Mouse (Mus musculus): Measurements from ENCODE around the gene Gm20605. TPM values are rescaled to one million over a fixed set of nuclear protein-coding genes. Genes with fewer than 3 reads are reported as not detected.
A peak's percentile ranks its signal among the peaks of the same experiment; 100 is the strongest.

Gm20605 gene
- polyA plus RNA-seq, 1 experiment = 3.3 TPM

GRCm38 (mm10) chr5:137653366-137653765 is 24.4 kb downstream of the Gm20605 start:
- no peak overlapping the region for H3ac ChIP-seq (ENCODE audit: control insufficient read depth, insufficient read length)
- no peak overlapping the region for H3K4me2 ChIP-seq (ENCODE audit: low read depth)
- H3K27me3 ChIP-seq (ENCODE audit: control insufficient read depth, insufficient read depth, insufficient read length) = no peaks in the 10 kb centered on the region
- no peak for TF ChIP-seq MAX (IDR thresholded peaks at IDR 0.05; ENCODE audit: low read depth)
- no peak for TF ChIP-seq POLR2AphosphoS2 (IDR thresholded peaks at IDR 0.05; ENCODE audit: insufficient read length, low read depth)
- no peak for TF ChIP-seq USF1 (IDR thresholded peaks at IDR 0.05; ENCODE audit: low read depth)
- no peak for TF ChIP-seq TCF3 (IDR thresholded peaks at IDR 0.05; ENCODE audit: insufficient read length, low read depth)
- no peak for TF ChIP-seq POLR2A (IDR thresholded peaks at IDR 0.05; ENCODE audit: insufficient read length, low read depth)
- TF ChIP-seq E2F4 (IDR thresholded peaks at IDR 0.05; ENCODE audit: insufficient read depth) = no peak
- no peak for TF ChIP-seq MYOD1 (IDR thresholded peaks at IDR 0.05; ENCODE audit: control insufficient read depth in 1 of 3, insufficient read length in 2 of 3, low read depth in 2 of 3)
- TF ChIP-seq REST (IDR thresholded peaks at IDR 0.05; ENCODE audit: insufficient read depth, insufficient read length) = no peak
- TF ChIP-seq MYOG (IDR thresholded peaks at IDR 0.05; ENCODE audit: control insufficient read depth in 1 of 3, insufficient read depth in 1 of 3, insufficient read length in 2 of 3, low read depth in 2 of 3) = no peak
- no peak for TF ChIP-seq CEBPB (IDR thresholded peaks at IDR 0.05; ENCODE audit: insufficient read depth, poor library complexity, severe bottlenecking)
- no peak for TF ChIP-seq SRF (IDR thresholded peaks at IDR 0.05; ENCODE audit: control insufficient read depth, insufficient read length, low read depth)
- no peak for TF ChIP-seq TCF12 (IDR thresholded peaks at IDR 0.05; ENCODE audit: insufficient read depth, poor library complexity, severe bottlenecking)
- no peaks in the 10 kb centered on the region for H3K36me3 ChIP-seq (ENCODE audit: control insufficient read depth, insufficient read depth)
- H3K79me2 ChIP-seq (ENCODE audit: control insufficient read depth, insufficient read depth) = no peaks in the 10 kb centered on the region
- H3K4me3 ChIP-seq = no peak overlapping the region

GRCm38 (mm10) chr5:137654746-137655145 is 25.8 kb downstream of the Gm20605 start:
- Histone ChIP-seq H3K79me2 (ENCODE audit: control insufficient read depth, insufficient read depth) (no peaks in the 10 kb centered on the region), H3K36me3 (ENCODE audit: control insufficient read depth, insufficient read depth) (no peaks in the 10 kb centered on the region), H3K4me2 (ENCODE audit: low read depth) (no peak overlapping the region), H3ac (ENCODE audit: control insufficient read depth, insufficient read length) (no peak overlapping the region), H3K4me3 (no peak overlapping the region), H3K27me3 (ENCODE audit: control insufficient read depth, insufficient read depth, insufficient read length) (no peaks in the 10 kb centered on the region)
- TF ChIP-seq CEBPB (IDR thresholded peaks at IDR 0.05; ENCODE audit: insufficient read depth, poor library complexity, severe bottlenecking) (no peak), SRF (IDR thresholded peaks at IDR 0.05; ENCODE audit: control insufficient read depth, insufficient read length, low read depth) (no peak), MYOD1 (IDR thresholded peaks at IDR 0.05; ENCODE audit: control insufficient read depth in 1 of 3, insufficient read length in 2 of 3, low read depth in 2 of 3) (no peak), TCF3 (IDR thresholded peaks at IDR 0.05; ENCODE audit: insufficient read length, low read depth) (no peak), POLR2AphosphoS2 (IDR thresholded peaks at IDR 0.05; ENCODE audit: insufficient read length, low read depth) (no peak), E2F4 (IDR thresholded peaks at IDR 0.05; ENCODE audit: insufficient read depth) (no peak), POLR2A (IDR thresholded peaks at IDR 0.05; ENCODE audit: insufficient read length, low read depth) (no peak), TCF12 (IDR thresholded peaks at IDR 0.05; ENCODE audit: insufficient read depth, poor library complexity, severe bottlenecking) (no peak), REST (IDR thresholded peaks at IDR 0.05; ENCODE audit: insufficient read depth, insufficient read length) (no peak)

GRCm38 (mm10) chr5:137656977-137657376 is 28.0 kb downstream of the Gm20605 start:
- TF ChIP-seq CEBPB (IDR thresholded peaks at IDR 0.05; ENCODE audit: insufficient read depth, poor library complexity, severe bottlenecking) (no peak), E2F4 (IDR thresholded peaks at IDR 0.05; ENCODE audit: insufficient read depth) (no peak)
- no peaks in the 10 kb centered on the region for H3K79me2 ChIP-seq (ENCODE audit: control insufficient read depth, insufficient read depth)
- H3ac ChIP-seq (ENCODE audit: control insufficient read depth, insufficient read length) = no peak overlapping the region
- H3K4me2 ChIP-seq (ENCODE audit: low read depth) = no peak overlapping the region
- no peaks in the 10 kb centered on the region for H3K36me3 ChIP-seq (ENCODE audit: control insufficient read depth, insufficient read depth)
- H3K27me3 ChIP-seq (ENCODE audit: control insufficient read depth, insufficient read depth, insufficient read length) = no peaks in the 10 kb centered on the region
- H3K4me3 ChIP-seq = no peak overlapping the region

- Histone ChIP-seq H3K36me3 (ENCODE audit: control insufficient read depth, insufficient read depth) (no peaks in the 10 kb centered on the region), H3K4me3 (no peak overlapping the region), H3K79me2 (ENCODE audit: control insufficient read depth, insufficient read depth) (no peaks in the 10 kb centered on the region), H3K4me2 (ENCODE audit: low read depth) (no peak overlapping the region), H3ac (ENCODE audit: control insufficient read depth, insufficient read length) (no peak overlapping the region), H3K27me3 (ENCODE audit: control insufficient read depth, insufficient read depth, insufficient read length) (no peaks in the 10 kb centered on the region)
- TF ChIP-seq TCF12 (IDR thresholded peaks at IDR 0.05; ENCODE audit: insufficient read depth, poor library complexity, severe bottlenecking) (no peak), MYOG (IDR thresholded peaks at IDR 0.05; ENCODE audit: control insufficient read depth in 1 of 3, insufficient read depth in 1 of 3, insufficient read length in 2 of 3, low read depth in 2 of 3) (peak in 1 of 3 experiments; percentile 29), E2F4 (IDR thresholded peaks at IDR 0.05; ENCODE audit: insufficient read depth) (no peak)
Measured at GRCm38 (mm10) chr5:137660064-137660688, 31.2 kb downstream of the Gm20605 start.

- Histone ChIP-seq H3K4me3 (no peak overlapping the region), H3ac (ENCODE audit: control insufficient read depth, insufficient read length) (no peak overlapping the region), H3K4me2 (ENCODE audit: low read depth) (no peak overlapping the region), H3K79me2 (ENCODE audit: control insufficient read depth, insufficient read depth) (no peaks in the 10 kb centered on the region), H3K36me3 (ENCODE audit: control insufficient read depth, insufficient read depth) (no peaks in the 10 kb centered on the region), H3K27me3 (ENCODE audit: control insufficient read depth, insufficient read depth, insufficient read length) (no peaks in the 10 kb centered on the region)
- TF ChIP-seq MAX (IDR thresholded peaks at IDR 0.05; ENCODE audit: low read depth) = no peak
- TF ChIP-seq USF1 (IDR thresholded peaks at IDR 0.05; ENCODE audit: low read depth) = no peak
- no peak for TF ChIP-seq POLR2A (IDR thresholded peaks at IDR 0.05; ENCODE audit: insufficient read length, low read depth)
- no peak for TF ChIP-seq MYOD1 (IDR thresholded peaks at IDR 0.05; ENCODE audit: control insufficient read depth in 1 of 3, insufficient read length in 2 of 3, low read depth in 2 of 3)
- TF ChIP-seq REST (IDR thresholded peaks at IDR 0.05; ENCODE audit: insufficient read depth, insufficient read length) = no peak
- TF ChIP-seq MYOG (IDR thresholded peaks at IDR 0.05; ENCODE audit: control insufficient read depth in 1 of 3, insufficient read depth in 1 of 3, insufficient read length in 2 of 3, low read depth in 2 of 3) = no peak
- no peak for TF ChIP-seq SRF (IDR thresholded peaks at IDR 0.05; ENCODE audit: control insufficient read depth, insufficient read length, low read depth)
- no peak for TF ChIP-seq TCF12 (IDR thresholded peaks at IDR 0.05; ENCODE audit: insufficient read depth, poor library complexity, severe bottlenecking)
- no peak for TF ChIP-seq TCF3 (IDR thresholded peaks at IDR 0.05; ENCODE audit: insufficient read length, low read depth)
- TF ChIP-seq E2F4 (IDR thresholded peaks at IDR 0.05; ENCODE audit: insufficient read depth) = no peak
- TF ChIP-seq POLR2AphosphoS2 (IDR thresholded peaks at IDR 0.05; ENCODE audit: insufficient read length, low read depth) = no peak
- TF ChIP-seq CEBPB (IDR thresholded peaks at IDR 0.05; ENCODE audit: insufficient read depth, poor library complexity, severe bottlenecking) = no peak
Measured at GRCm38 (mm10) chr5:137663057-137663456, 34.1 kb downstream of the Gm20605 start.

Measured in myocyte (in vitro differentiated cells).